Mouse (Mus musculus) thymus, adult 2 months (tissue): ENCODE results near the gene Abhd14a.

Experiments
- CTCF ChIP-seq: fragments of 200-500 bp; IDR thresholded peaks from 2 replicates; pipeline ENCODE4 v1.5.1; 2012; ENCODE audit warnings: mild to moderate bottlenecking, control low read depth, low read length, moderate library complexity, borderline replicate concordance; ENCODE audit not compliant: control insufficient read depth, poor library complexity, insufficient read depth; ENCODE audit errors: extremely low read depth
- POLR2A ChIP-seq: fragments of 200-500 bp; IDR thresholded peaks from 2 replicates; pipeline ENCODE4 v1.6.1; 2012; ENCODE audit warnings: mild to moderate bottlenecking, low read length, control low read depth, moderate library complexity; ENCODE audit not compliant: control insufficient read depth, poor library complexity, insufficient read depth; ENCODE audit errors: extremely low read depth

DNA sequence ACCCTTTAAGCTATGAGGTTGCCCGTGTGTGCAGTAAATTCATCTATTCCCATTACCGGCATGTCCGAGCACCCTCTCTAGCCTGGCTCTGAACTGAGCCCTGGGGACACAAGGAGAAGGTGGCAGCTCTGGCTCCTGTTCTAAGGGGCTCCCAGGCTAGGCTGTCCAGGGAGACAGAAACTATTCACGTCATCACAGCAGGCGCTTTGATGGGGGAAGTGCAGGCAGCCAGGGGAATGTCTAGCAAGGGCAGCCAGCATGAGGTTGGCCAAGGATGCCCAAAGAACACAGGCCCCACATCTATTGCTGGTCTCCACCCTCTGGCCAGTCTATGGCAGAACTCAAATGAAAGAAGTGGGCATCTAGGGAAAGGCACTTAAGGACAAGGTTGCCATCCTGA, 10.4 kb upstream of the Abhd14a start:
- TF ChIP-seq CTCF (no peak), POLR2A (no peak)
